Mouse (Mus musculus) heart, postnatal 0 days (tissue): ENCODE measurements around the gene Baz2b. TPM values are rescaled to one million over a fixed set of nuclear protein-coding genes. Genes with fewer than 3 reads are reported as not detected.

ENCODE experiments used
- ATAC-seq: fragments of 200-750 bp; cut with Nextera tagmentation; 2 replicates; pipeline ENCODE4 v1.8.0; 2017; ENCODE audit warnings: low read depth, moderate number of reproducible peaks, moderate library complexity; ENCODE audit not compliant: insufficient read depth
- DNase-seq: peaks from one replicate; pipeline ENCODE4 v3.0.0-alpha.2; 2016; ENCODE audit warnings: low spot score
- H3K27ac ChIP-seq: fragments of 300-500 bp; sonication (generic); 2 replicates; pipeline ENCODE4 v1.5.1; 2014; ENCODE audit warnings: low read depth, mild to moderate bottlenecking
- H3K27me3 ChIP-seq: fragments of 300-500 bp; sonication (generic); 2 replicates; pipeline ENCODE4 v1.6.1; 2014; ENCODE audit warnings: low read length, mixed read lengths; ENCODE audit not compliant: control insufficient read depth, insufficient read depth
- H3K36me3 ChIP-seq: fragments of 300-500 bp; sonication (generic); replicated peaks from 2 replicates; pipeline ENCODE4 v1.6.1; 2014; ENCODE audit warnings: low read length, mixed read lengths; ENCODE audit not compliant: control insufficient read depth, insufficient read depth
- H3K4me1 ChIP-seq: fragments of 300-500 bp; sonication (generic); 2 replicates; pipeline ENCODE4 v1.6.1; 2014; ENCODE audit warnings: antibody characterized with exemption; ENCODE audit not compliant: control insufficient read depth, insufficient read depth
- H3K4me2 ChIP-seq: fragments of 300-500 bp; sonication (generic); 2 replicates; pipeline ENCODE4 v1.6.1; 2014; ENCODE audit warnings: low read depth, mild to moderate bottlenecking, low read length, moderate library complexity
- H3K4me3 ChIP-seq: fragments of 300-500 bp; sonication (generic); 2 replicates; pipeline ENCODE4 v1.5.1; 2014; ENCODE audit warnings: low read depth, low read length
- H3K9ac ChIP-seq: fragments of 300-500 bp; sonication (generic); replicated peaks from 2 replicates; pipeline ENCODE4 v1.6.1; 2014; ENCODE audit warnings: low read depth, low read length, mixed read lengths
- H3K9me3 ChIP-seq: fragments of 300-500 bp; sonication (generic); replicated peaks from 2 replicates; pipeline ENCODE4 v1.6.1; 2016; ENCODE audit warnings: low read length; ENCODE audit not compliant: control insufficient read depth
- CTCF ChIP-seq: IDR thresholded peaks from 2 replicates; pipeline ENCODE4 v1.5.1; 2016; ENCODE audit warnings: antibody characterized with exemption, control low read depth, low read depth
- EP300 ChIP-seq: IDR thresholded peaks from 2 replicates; pipeline ENCODE4 v1.6.1; 2016; ENCODE audit warnings: antibody characterized with exemption, low read depth
- WGBS: fragments of 180-500 bp; shearing (Covaris S2); extraction: QIAGEN DNeasy Blood & Tissue Kit; methylation state at CpG from one replicate; pipeline ENCODE4 v1.1.7; 2014; 5-methylcytosine and 5-hydroxymethylcytosine counted together
- polyA plus RNA-seq: library from polyadenylated mRNA; unstranded; fragments of >200 nt; fragmentation: Nextera tagmentation; extraction: Ambion mirVana; gene quantifications from 2 replicates; pipeline ENCODE4 v1.2.1, GENCODE M21; 2015
- total RNA-seq: library from RNA; depleted of rRNA; stranded (reverse); fragments of >200 nt; gene quantifications from 2 replicates; pipeline ENCODE4 v1.2.3, GENCODE M21; 2014; ENCODE audit warnings: low replicate concordance

Baz2b gene
- total and polyA plus RNA-seq, 2 experiments from 2014 or later: 40.3 to 46.2 TPM

DNA sequence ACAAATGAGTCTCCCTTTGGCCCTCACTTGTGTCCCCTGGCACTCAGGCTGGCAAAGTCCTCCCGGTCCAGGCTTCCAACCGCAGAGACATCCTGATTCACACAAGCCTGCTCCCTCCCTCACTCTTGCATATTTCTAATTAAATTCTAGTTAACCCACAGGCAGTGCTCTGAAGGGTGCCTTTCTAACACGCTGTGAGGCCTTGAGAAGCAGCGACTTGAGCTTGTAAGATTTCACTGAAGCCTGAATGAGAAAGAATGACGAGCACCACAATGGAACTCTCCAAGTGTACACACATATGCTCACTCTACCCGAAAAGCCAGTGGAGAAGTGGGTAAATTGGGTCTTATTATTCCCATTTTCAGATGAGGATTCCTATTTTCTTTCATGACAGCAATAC lies 183.1 kb downstream of the Baz2b start:
- no peak for ATAC-seq
- H3K27me3 ChIP-seq: no peaks in the 10 kb centered on the region
- no peak overlapping the region for H3K4me3 ChIP-seq
- H3K9ac ChIP-seq: no peak overlapping the region
- no peaks in the 10 kb centered on the region for H3K9me3 ChIP-seq
- no peak overlapping the region for H3K27ac ChIP-seq
- H3K36me3 ChIP-seq: no peaks in the 10 kb centered on the region
- no peak overlapping the region for H3K4me2 ChIP-seq
- TF ChIP-seq EP300 (no peak), CTCF (no peak)
- peaks cover 5% of the 10 kb centered on the region; the same call in 1 of the 2 replicates for H3K4me1 ChIP-seq
- DNase-seq: no peak
- 74% methylated on average over 6 of the region's 6 CpGs for WGBS

DNA sequence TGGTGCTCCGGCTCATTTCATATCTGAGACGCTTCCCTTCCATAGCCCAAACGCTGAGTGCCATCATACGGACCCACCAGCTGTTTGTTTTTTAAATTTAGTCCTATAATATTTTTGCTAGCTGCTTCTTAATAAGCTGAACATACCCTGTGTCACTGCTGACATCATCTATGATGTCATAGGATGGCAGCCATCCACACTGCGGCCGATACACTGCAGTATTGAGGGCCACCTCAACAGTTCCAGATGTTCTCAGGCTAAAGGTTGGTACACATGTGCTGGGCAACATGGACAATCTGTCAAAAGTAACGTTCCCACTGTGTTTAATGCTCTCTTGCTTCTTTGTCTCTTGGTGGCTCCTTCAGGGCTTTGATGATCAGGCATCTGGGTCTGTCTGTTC lies 185.9 kb downstream of the Baz2b start:
- ATAC-seq: no peak
- Histone ChIP-seq H3K4me3 (no peak overlapping the region), H3K27me3 (no peaks in the 10 kb centered on the region), H3K27ac (no peak overlapping the region), H3K9me3 (no peaks in the 10 kb centered on the region), H3K36me3 (no peaks in the 10 kb centered on the region), H3K4me2 (no peak overlapping the region), H3K4me1 (peaks cover 5% of the 10 kb centered on the region; the same call in 1 of the 2 replicates), H3K9ac (no peak overlapping the region)
- 89% methylated on average over 7 of the region's 7 CpGs for WGBS
- TF ChIP-seq CTCF (no peak), EP300 (no peak)
- DNase-seq: no peak

DNA sequence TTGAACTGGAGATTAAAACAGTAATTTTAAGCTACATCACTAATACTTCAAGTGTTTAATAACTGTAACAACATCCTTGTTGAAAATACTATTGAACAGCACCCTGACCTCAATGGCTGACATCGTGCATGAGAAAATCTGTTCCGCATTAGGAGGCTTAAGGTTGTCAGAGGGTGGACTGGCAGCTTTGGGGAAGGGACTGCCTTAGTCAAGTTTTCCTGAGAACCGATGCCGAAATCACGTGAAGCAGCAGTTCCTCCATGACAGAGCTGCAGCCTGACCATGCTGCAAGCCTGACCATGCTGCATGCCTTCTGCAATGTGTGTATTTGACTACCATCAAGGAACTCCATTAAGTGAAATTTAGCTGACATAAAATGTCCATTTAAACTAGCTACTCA lies 188.1 kb downstream of the Baz2b start:
- Histone ChIP-seq H3K4me2 (no peak overlapping the region), H3K4me3 (no peak overlapping the region), H3K9me3 (no peaks in the 10 kb centered on the region), H3K27me3 (no peaks in the 10 kb centered on the region), H3K9ac (no peak overlapping the region), H3K4me1 (peaks cover 5% of the 10 kb centered on the region; the same call in 1 of the 2 replicates), H3K27ac (no peak overlapping the region), H3K36me3 (no peaks in the 10 kb centered on the region)
- ATAC-seq (no peak), DNase-seq (no peak)
- TF ChIP-seq CTCF: no peak
- TF ChIP-seq EP300: no peak
- 85% methylated on average over 5 of the region's 5 CpGs for WGBS

DNA sequence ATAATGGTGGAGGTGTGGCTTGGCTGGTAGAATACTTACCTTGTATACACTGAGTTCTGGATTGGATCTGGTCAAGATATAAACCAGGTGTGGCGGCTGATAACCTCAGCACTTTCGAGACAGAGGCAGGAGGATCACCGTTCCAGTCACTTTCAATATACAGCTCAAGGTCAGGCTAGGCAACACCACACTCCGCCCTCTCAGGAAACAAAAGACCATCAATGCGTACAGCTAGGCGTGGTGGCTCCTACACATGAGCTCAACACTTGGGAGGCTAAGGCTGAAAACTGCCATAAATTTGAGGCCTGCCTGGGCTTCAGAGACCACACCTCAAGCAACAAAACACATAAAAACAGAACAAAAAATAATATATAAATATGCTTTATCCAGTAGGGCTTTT lies 188.5 kb downstream of the Baz2b start:
- TF ChIP-seq EP300 (no peak), CTCF (no peak)
- H3K9ac ChIP-seq: no peak overlapping the region
- peaks cover 5% of the 10 kb centered on the region; the same call in 1 of the 2 replicates for H3K4me1 ChIP-seq
- H3K4me3 ChIP-seq: no peak overlapping the region
- H3K36me3 ChIP-seq: no peaks in the 10 kb centered on the region
- no peaks in the 10 kb centered on the region for H3K27me3 ChIP-seq
- ATAC-seq: no peak
- H3K27ac ChIP-seq: no peak overlapping the region
- H3K4me2 ChIP-seq: no peak overlapping the region
- no peak for DNase-seq
- no peaks in the 10 kb centered on the region for H3K9me3 ChIP-seq
- 81% methylated on average over 6 of the region's 6 CpGs for WGBS

DNA sequence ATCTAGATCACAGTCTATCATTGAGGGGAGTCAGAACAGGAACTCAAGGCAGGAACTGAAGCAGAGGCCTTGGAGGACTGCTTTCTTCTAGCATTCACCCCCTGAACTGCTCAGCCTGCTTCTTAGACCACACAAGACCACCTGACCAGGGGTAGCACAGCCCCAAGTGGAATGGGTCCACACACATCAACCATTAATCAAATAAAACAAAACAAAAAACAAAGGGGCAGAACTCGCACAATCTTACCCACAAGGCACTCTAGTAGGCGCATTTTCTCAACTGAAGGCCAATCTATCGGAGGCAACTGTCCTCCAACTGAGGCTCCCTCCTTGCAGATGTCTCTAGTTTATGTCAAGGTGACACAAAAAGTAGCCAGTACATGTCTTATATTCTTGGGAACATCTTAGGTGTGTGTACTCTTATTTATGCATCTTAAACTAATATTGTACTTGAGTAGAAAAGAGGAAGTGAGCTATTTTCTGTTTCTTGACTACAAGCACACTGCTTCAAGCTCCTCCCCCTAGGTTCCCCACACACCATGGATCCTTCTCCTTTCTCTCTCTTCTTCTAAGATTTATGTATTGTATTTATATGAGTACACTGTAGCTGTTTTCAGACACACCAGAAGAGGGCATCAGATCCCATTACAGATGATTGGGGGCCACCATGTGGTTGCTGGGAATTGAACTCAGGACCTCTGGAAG lies 189.9 kb downstream of the Baz2b start:
- Histone ChIP-seq H3K9me3 (no peaks in the 10 kb centered on the region), H3K4me3 (no peak overlapping the region), H3K4me2 (no peak overlapping the region), H3K9ac (no peak overlapping the region), H3K36me3 (no peaks in the 10 kb centered on the region), H3K27me3 (no peaks in the 10 kb centered on the region), H3K4me1 (no peaks in the 10 kb centered on the region), H3K27ac (no peak overlapping the region)
- WGBS: 94% methylated on average over 3 of the region's 3 CpGs
- DNase-seq (no peak), ATAC-seq (no peak)
- TF ChIP-seq CTCF (no peak), EP300 (no peak)
